Mouse (Mus musculus) lung, embryonic 16.5 days (tissue): ENCODE measurements around the gene Cacna2d1. TPM values are rescaled to one million over a fixed set of nuclear protein-coding genes. Genes with fewer than 3 reads are reported as not detected.

ENCODE experiments used
- ATAC-seq: fragments of 200-750 bp; cut with Nextera tagmentation; 2 replicates; pipeline ENCODE4 v1.8.0; 2017; ENCODE audit warnings: low read depth, mild to moderate bottlenecking, moderate library complexity
- H3K27ac ChIP-seq: fragments of 300-500 bp; sonication (generic); 2 replicates; pipeline ENCODE4 v1.5.1; 2014; ENCODE audit warnings: mild to moderate bottlenecking, control low read depth, low read length
- H3K27me3 ChIP-seq: fragments of 300-500 bp; sonication (generic); 2 replicates; pipeline ENCODE4 v1.6.1; 2014; ENCODE audit warnings: low read depth, low read length, mixed read lengths; ENCODE audit not compliant: control insufficient read depth, insufficient read depth
- H3K36me3 ChIP-seq: fragments of 300-500 bp; sonication (generic); 2 replicates; pipeline ENCODE4 v1.6.1; 2014; ENCODE audit warnings: low read length; ENCODE audit not compliant: control insufficient read depth, insufficient read depth
- H3K4me1 ChIP-seq: fragments of 300-500 bp; sonication (generic); replicated peaks from 2 replicates; pipeline ENCODE4 v1.6.1; 2014; ENCODE audit warnings: low read length, mixed read lengths; ENCODE audit not compliant: control insufficient read depth, insufficient read depth
- H3K4me2 ChIP-seq: fragments of 300-500 bp; sonication (generic); 2 replicates; pipeline ENCODE4 v1.6.1; 2014; ENCODE audit warnings: low read depth, low read length, control low read depth
- H3K4me3 ChIP-seq: fragments of 300-500 bp; sonication (generic); 2 replicates; pipeline ENCODE4 v1.5.1; 2014; ENCODE audit warnings: mild to moderate bottlenecking, low read length, control low read depth
- H3K9ac ChIP-seq: fragments of 300-500 bp; sonication (generic); 2 replicates; pipeline ENCODE4 v1.6.1; 2014; ENCODE audit warnings: low read length, control low read depth
- H3K9me3 ChIP-seq: fragments of 300-500 bp; sonication (generic); 2 replicates; pipeline ENCODE4 v1.6.1; 2016; ENCODE audit warnings: low read length; ENCODE audit not compliant: control insufficient read depth
- WGBS: fragments of 180-500 bp; shearing (Covaris S2); extraction: QIAGEN DNeasy Blood & Tissue Kit; methylation state at CpG from one replicate; pipeline ENCODE4 v1.1.7; 2014; 5-methylcytosine and 5-hydroxymethylcytosine counted together
- polyA plus RNA-seq: library from polyadenylated mRNA; unstranded; fragments of >200 nt; fragmentation: Nextera tagmentation; extraction: Ambion mirVana; gene quantifications from 2 replicates; pipeline ENCODE4 v1.2.1, GENCODE M21; 2015

Gene Cacna2d1
- polyA plus RNA-seq, 1 experiment from 2014 or later: 9.6 TPM

DNA sequence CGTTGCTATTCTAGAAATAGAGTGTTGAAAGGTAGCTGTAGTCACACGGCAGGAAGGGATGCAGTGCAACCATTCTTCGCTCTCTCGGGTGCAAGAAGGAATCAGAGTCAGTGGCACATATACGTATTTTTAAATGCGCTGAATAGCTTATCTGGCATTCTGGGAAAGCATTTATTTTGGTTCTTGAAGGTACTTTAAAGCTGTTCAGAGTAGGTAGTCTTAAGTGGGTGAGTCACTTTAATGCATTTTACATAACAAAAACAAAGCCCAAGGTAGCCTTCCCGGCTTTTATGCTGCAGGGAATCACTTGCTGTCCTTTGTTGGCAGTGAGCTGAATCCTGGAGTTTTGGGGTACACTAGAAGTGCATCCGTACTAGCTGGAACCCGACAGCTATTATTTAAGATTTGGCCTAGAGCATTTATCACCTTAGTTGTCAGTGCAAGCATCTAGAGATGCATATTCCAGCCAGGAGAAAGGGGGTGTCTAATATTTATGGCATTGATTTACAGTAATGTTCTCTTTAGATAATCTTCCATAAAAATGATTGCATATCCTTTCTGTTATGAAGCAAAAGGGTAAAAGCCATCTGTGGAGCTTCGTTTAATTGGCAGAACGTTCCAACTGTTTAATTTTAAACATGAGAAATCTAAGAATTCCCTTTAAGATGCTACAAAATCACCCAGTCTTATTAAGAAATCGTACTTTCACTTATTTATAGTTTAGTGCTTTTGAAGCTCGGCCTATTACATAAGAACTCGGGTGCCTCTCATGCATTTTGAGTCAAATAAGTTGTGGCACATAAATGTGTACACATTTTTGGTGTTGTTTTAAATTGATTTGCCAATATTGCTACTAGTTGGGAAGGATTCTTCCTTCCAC, 1.6 kb downstream of the Cacna2d1 start:
- no peaks in the 10 kb centered on the region for H3K4me1 ChIP-seq
- peak overlapping the region; percentile 92 for H3K4me2 ChIP-seq
- 38% methylated on average over 14 of the region's 14 CpGs for WGBS
- no peak for ATAC-seq
- no peaks in the 10 kb centered on the region for H3K9me3 ChIP-seq
- H3K9ac ChIP-seq: peak overlapping the region; percentile 82; the same call in 1 of the 2 replicates
- H3K27ac ChIP-seq: no peak overlapping the region
- H3K27me3 ChIP-seq: peaks cover 7% of the 10 kb centered on the region
- peak overlapping the region; percentile 75 for H3K4me3 ChIP-seq
- no peaks in the 10 kb centered on the region for H3K36me3 ChIP-seq

GRCm38 (mm10) chr5:15941191-15941725, 6.8 kb downstream of the Cacna2d1 start:
- Histone ChIP-seq H3K4me1 (no peaks in the 10 kb centered on the region), H3K27me3 (no peaks in the 10 kb centered on the region), H3K9me3 (no peaks in the 10 kb centered on the region), H3K27ac (no peak overlapping the region), H3K4me3 (no peak overlapping the region), H3K9ac (no peak overlapping the region), H3K4me2 (no peak overlapping the region), H3K36me3 (peaks cover 2% of the 10 kb centered on the region; the same call in 1 of the 2 replicates)
- ATAC-seq: no peak
- WGBS: 61% methylated on average over 6 of the region's 6 CpGs

- no peak overlapping the region for H3K4me3 ChIP-seq
- H3K27ac ChIP-seq: no peak overlapping the region
- no peaks in the 10 kb centered on the region for H3K4me1 ChIP-seq
- H3K9me3 ChIP-seq: no peaks in the 10 kb centered on the region
- H3K4me2 ChIP-seq: no peak overlapping the region
- H3K9ac ChIP-seq: no peak overlapping the region
- 68% methylated on average over 4 of the region's 4 CpGs for WGBS
- no peaks in the 10 kb centered on the region for H3K27me3 ChIP-seq
- ATAC-seq: no peak
- H3K36me3 ChIP-seq: peaks cover 2% of the 10 kb centered on the region; the same call in 1 of the 2 replicates
These were observed 7.6 kb downstream of the Cacna2d1 start for GRCm38 (mm10) chr5:15942051-15942450.

DNA sequence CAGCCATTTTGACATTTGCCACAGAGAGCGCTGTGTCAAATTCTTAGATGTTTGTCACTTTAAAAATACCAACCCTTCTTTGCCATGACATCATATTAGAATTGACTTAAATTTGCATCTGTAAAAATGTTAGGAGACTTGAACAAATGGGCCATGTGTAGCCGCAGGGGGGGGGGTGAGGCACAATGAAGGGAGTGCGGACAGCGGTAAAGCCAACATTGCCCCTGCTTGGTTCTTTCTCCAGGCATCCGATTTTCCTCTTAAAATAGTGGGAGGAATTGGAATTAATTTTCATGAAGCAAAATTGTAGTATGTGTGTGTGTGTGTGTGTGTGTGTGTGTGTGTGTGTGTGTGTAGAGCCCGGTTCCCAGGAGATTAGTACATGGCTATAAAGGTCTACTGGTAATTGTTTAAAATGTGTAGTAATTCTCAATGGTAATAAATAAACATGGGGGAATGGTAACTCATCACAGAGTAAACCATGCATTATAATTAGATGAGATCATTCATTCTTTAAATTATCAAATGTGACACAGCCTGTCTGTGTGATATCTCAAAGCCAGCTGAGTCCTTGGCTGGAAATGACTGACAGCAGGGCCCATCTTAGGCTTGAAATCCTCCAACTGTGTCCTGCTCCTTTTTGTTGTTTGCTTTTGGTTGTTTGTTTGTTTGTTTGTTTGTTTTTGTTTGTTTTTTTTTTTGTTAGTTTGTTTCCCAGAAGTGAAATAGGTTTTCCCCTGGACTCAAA, 14.0 kb downstream of the Cacna2d1 start:
- ATAC-seq: no peak
- H3K36me3 ChIP-seq: peaks cover under 1% of the 10 kb centered on the region; the same call in 1 of the 2 replicates
- H3K27ac ChIP-seq: no peak overlapping the region
- WGBS: 92% methylated on average over 6 of the region's 6 CpGs
- no peak overlapping the region for H3K4me3 ChIP-seq
- no peak overlapping the region for H3K9ac ChIP-seq
- no peak overlapping the region for H3K4me2 ChIP-seq
- H3K9me3 ChIP-seq: no peaks in the 10 kb centered on the region
- H3K27me3 ChIP-seq: no peaks in the 10 kb centered on the region
- H3K4me1 ChIP-seq: no peaks in the 10 kb centered on the region

- H3K27ac ChIP-seq: no peak overlapping the region
- H3K4me2 ChIP-seq: no peak overlapping the region
- H3K9ac ChIP-seq: no peak overlapping the region
- H3K4me1 ChIP-seq: no peaks in the 10 kb centered on the region; the same call in 1 of the 2 replicates
- no peak overlapping the region for H3K4me3 ChIP-seq
- H3K9me3 ChIP-seq: no peaks in the 10 kb centered on the region
- no peaks in the 10 kb centered on the region for H3K27me3 ChIP-seq
- no peaks in the 10 kb centered on the region for H3K36me3 ChIP-seq
- WGBS: 61% methylated on average over 1 of the region's 1 CpGs
- no peak for ATAC-seq
These were observed 25.3 kb downstream of the Cacna2d1 start for GRCm38 (mm10) chr5:15959760-15960159.

- H3K4me2 ChIP-seq: no peak overlapping the region
- no peak overlapping the region for H3K9ac ChIP-seq
- no peaks in the 10 kb centered on the region for H3K36me3 ChIP-seq
- H3K27ac ChIP-seq: no peak overlapping the region
- H3K4me1 ChIP-seq: no peaks in the 10 kb centered on the region; the same call in 1 of the 2 replicates
- ATAC-seq: no peak
- no peak overlapping the region for H3K4me3 ChIP-seq
- H3K27me3 ChIP-seq: no peaks in the 10 kb centered on the region
- H3K9me3 ChIP-seq: no peaks in the 10 kb centered on the region
- 53% methylated on average over 2 of the region's 2 CpGs for WGBS
These were observed 27.4 kb downstream of the Cacna2d1 start for GRCm38 (mm10) chr5:15961866-15962265.

DNA sequence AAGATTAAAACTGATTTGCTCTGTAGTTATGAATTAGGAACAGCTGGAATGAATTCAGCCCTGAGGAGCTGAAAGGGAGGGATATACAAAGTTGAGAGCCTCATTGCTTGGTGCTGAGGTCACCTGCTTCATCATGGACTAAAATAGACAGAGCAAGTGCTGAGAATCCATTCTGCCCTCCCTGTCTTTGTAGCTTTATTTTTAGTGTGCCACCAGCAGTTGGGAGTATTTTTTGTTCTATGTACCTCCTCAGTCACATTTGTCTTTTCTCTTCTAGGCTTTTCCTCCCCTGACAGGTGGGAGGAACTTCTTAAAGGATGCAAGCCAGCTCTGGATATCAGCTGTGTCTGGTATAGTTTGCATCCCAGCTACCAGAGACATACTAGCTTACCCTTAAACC, 32.4 kb downstream of the Cacna2d1 start:
- no peak for ATAC-seq

GRCm38 (mm10) chr5:15971821-15972220, 37.3 kb downstream of the Cacna2d1 start:
- Histone ChIP-seq H3K4me3 (no peak overlapping the region), H3K4me2 (no peak overlapping the region), H3K9me3 (no peaks in the 10 kb centered on the region), H3K4me1 (no peaks in the 10 kb centered on the region), H3K27ac (no peak overlapping the region), H3K36me3 (no peaks in the 10 kb centered on the region), H3K9ac (no peak overlapping the region), H3K27me3 (no peaks in the 10 kb centered on the region)
- 73% methylated on average over 4 of the region's 4 CpGs for WGBS
- no peak for ATAC-seq

More for the DNA sequence above, 32.4 kb downstream of the Cacna2d1 start:
- no peak overlapping the region for H3K27ac ChIP-seq
- H3K9ac ChIP-seq: no peak overlapping the region
- no peaks in the 10 kb centered on the region for H3K36me3 ChIP-seq
- no peaks in the 10 kb centered on the region for H3K9me3 ChIP-seq
- H3K4me1 ChIP-seq: no peaks in the 10 kb centered on the region
- no peaks in the 10 kb centered on the region for H3K27me3 ChIP-seq
- no peak overlapping the region for H3K4me2 ChIP-seq
- H3K4me3 ChIP-seq: no peak overlapping the region

DNA sequence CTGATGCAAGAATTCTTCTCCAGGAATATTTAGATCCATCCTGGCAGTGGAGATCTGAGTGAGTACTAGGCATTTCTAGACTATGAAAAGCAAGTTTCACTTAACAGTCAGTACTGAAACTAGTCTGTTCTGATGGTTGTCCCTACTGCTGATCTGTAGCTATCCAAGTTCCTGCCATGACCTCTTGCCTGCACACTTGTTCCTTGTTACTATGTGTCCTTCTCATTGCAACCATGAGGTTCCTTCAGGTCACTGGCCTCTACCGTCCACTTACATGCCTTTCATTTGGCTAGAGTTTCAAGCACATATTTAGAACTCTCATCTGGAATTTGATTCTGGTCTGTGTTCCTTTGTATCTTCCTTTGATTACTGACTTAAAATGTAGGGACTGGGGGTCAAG, 37.9 kb downstream of the Cacna2d1 start:
- Histone ChIP-seq H3K9me3 (no peaks in the 10 kb centered on the region), H3K36me3 (no peaks in the 10 kb centered on the region), H3K4me2 (no peak overlapping the region), H3K27ac (no peak overlapping the region), H3K9ac (no peak overlapping the region), H3K4me3 (no peak overlapping the region), H3K27me3 (no peaks in the 10 kb centered on the region), H3K4me1 (no peaks in the 10 kb centered on the region)
- WGBS: 71% methylated on average over 1 of the region's 1 CpGs
- no peak for ATAC-seq
